Mouse (Mus musculus) thymus, postnatal 0 days (tissue): Measurements from ENCODE around the gene Uck2. TPM values are rescaled to one million over a fixed set of nuclear protein-coding genes. Genes with fewer than 3 reads are reported as not detected.

Experiments
- DNase-seq: peaks from one replicate; pipeline ENCODE4 v3.0.0-alpha.2; 2015; ENCODE audit warnings: low spot score
- polyA plus RNA-seq: library from polyadenylated mRNA; unstranded; fragments of >200 nt; fragmentation: Nextera tagmentation; extraction: Ambion mirVana; gene quantifications from 2 replicates; pipeline ENCODE4 v1.2.1, GENCODE M21; 2015

The Uck2 gene
- polyA plus RNA-seq: 165 and 193 TPM in 2 replicates

GRCm38 (mm10) chr1:167285320-167285355 is at the start of gene Uck2:
Uck2 (minus strand) TSS chr1:167285320.
- no peak for DNase-seq

- DNase-seq: no peak
These were observed 46.0 kb upstream of the Uck2 start for GRCm38 (mm10) chr1:167331106-167331505.

- no peak for DNase-seq
These were observed 43.7 kb upstream of the Uck2 start for GRCm38 (mm10) chr1:167328776-167329175.

GRCm38 (mm10) chr1:167321691-167322090 is 36.6 kb upstream of the Uck2 start:
- no peak for DNase-seq

- DNase-seq: no peak
These were observed 28.1 kb upstream of the Uck2 start for GRCm38 (mm10) chr1:167313220-167313619.

GRCm38 (mm10) chr1:167312367-167312766 is 27.2 kb upstream of the Uck2 start:
- DNase-seq: no peak

- peak; percentile 98 for DNase-seq
These were observed 23.3 kb upstream of the Uck2 start, which contains the start of gene Tmco1 for GRCm38 (mm10) chr1:167308261-167309054. Tmco1 (plus strand) TSS chr1:167308378.

- no peak for DNase-seq
These were observed 22.6 kb upstream of the Uck2 start for GRCm38 (mm10) chr1:167307674-167308073.

DNA sequence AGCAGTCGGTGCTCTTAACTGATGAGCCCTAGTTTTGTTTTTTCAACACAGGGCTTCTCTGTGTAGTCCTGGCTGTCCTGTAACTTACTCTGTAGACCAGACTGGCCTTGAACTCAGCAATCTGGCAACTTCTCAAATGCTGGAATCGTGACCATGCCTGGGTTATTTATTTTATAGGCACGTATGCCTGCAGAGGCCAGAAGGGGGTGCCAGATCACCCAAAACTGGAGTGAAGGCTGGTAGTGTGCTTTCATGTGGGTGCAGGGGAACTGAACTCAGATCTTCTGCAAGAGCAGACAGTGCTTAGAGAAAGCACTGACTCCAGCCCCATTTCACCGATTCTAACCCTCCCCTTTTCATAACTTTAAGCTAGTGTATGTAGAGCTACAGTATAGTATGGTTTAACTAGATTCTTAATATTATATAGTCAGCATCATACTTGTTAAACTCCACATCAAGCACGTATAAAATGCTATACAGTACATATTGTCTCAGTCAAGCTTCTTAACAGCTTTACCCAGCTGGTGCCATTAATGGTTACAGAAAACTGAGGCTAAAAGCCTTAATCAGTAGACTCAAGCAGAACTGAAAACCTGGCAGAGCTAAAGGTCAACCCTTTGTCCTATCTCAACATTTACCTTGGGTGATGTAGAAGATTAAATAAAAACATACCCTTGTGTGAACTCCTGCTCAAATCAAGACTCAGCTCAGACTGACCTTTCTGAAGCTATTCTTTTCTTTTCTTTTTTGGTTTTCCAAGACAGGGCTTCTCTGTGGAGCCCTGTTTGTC is 21.5 kb upstream of the Uck2 start:
- DNase-seq: peak; percentile 76

DNA sequence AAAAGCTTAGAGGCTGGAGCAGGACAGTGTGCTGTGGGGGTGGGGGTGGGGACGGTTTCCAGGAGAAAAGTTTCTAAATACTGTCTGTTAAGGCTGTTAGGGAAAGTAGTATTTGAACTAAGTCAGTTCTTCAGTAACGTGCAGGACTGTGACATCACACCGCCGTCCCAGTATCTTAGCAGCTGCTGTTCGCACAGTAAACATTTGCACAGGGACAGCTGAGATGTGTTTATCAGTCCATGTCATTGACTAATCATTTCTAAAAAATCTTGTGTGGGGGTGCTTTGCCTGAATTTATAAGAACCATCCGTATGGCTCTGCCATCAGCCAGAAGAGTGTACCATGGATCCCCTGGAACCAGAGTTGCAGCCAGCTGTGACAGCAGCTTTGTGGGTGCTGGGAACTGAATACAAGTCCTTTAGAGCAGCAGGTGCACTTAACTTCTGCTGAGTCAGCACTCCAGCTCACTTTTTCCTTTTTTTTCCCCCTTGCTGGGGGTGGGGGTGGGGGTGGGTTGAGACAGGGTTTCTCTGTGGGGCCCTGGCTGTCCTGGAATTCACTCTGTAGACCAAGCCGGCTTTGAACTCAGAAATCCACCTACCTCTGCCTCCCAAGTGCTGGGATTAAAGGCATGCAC is 20.5 kb upstream of the Uck2 start:
- DNase-seq: no peak

DNA sequence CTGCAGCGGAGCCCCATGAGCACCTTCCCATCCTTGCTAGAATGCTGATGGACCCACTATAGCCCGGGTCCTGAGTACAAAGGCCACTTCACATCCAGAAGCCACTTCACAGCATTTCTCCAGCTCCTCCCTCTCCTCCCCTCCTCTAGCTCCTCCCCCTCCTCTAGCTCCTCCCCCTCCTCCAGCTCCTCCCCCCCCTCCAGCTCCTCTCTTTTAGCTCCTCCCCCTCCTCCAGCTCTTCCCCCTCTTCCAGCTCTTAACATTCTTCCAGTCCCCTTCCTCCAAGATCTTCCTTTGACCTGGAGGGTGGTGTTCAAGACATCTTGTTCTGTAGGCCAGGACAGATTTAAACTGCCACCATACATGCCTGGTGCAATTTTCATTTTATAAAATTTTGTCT is 15.0 kb upstream of the Uck2 start:
- DNase-seq: no peak

- no peak for DNase-seq
These were observed 10.7 kb upstream of the Uck2 start for GRCm38 (mm10) chr1:167295679-167296402.

DNA sequence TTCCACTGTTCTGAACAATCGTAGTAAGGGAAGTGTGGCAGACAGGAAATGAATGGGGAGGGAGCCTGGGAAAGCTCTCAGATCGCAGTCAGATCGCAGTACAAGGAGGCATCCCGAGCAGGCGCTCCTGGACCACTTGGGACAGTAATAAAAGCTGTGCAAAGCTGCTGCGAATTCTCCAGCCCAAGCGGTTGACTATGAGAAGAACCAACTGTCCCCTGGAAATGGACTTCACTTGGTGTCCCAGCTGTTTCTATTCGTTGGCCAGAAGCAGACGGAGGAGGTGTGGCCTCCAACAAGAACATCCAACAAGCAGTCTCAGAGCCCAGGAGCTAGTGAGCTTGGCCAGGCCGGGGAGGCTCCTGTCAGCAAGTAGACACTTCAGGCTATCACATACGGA is 7.3 kb upstream of the Uck2 start:
- DNase-seq: no peak

GRCm38 (mm10) chr1:167291610-167292009 is 6.5 kb upstream of the Uck2 start:
- no peak for DNase-seq

DNA sequence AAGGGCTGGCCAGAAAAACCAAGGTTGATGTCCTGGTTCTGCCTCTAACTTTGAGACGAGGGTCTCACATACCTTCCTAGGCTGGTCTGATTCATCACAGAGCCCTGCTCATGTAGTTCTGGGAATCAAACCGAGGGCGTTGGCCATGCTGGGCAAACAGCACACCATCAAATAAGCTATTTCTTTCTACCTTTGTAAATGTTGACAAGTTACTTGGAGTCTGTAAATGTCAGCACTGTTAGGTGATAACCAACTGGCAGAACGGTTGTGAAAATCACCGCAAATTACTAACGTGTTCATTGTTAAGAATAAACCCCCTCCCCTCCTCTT is 5.1 kb upstream of the Uck2 start:
- DNase-seq: no peak

DNA sequence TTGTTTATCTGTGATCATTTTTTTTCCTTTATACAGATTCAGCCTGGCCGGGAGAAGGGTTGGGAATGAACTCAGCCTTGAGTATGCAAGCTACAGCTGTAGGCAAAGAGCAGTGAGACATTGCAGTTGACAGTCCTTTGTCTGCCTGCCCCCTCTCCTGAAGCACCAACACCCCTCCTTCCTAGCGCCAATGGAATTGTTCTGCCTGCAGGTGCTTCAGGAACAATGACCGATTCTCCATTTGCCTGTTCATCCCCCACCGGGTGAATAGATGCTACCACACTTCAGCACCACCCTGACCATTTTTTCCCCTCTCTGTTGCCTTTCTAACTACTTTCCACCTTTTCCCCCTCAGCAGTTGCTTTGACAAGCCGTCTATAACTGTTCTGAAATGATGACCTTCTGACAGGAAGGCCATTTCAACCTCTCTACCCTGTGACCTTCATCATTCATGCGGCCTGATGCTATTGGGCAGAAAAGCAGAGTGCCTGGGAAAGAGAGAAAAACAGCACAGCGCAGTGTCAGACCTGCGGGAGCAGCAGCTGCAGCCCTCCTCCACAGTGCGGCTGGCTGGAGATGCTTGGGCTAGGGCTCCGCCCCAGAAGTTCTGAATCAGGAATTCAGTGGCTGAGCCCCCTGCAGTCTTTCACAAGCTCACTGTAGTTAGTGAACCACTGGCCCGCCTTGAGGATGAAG is 4.6 kb upstream of the Uck2 start:
- DNase-seq: no peak

DNA sequence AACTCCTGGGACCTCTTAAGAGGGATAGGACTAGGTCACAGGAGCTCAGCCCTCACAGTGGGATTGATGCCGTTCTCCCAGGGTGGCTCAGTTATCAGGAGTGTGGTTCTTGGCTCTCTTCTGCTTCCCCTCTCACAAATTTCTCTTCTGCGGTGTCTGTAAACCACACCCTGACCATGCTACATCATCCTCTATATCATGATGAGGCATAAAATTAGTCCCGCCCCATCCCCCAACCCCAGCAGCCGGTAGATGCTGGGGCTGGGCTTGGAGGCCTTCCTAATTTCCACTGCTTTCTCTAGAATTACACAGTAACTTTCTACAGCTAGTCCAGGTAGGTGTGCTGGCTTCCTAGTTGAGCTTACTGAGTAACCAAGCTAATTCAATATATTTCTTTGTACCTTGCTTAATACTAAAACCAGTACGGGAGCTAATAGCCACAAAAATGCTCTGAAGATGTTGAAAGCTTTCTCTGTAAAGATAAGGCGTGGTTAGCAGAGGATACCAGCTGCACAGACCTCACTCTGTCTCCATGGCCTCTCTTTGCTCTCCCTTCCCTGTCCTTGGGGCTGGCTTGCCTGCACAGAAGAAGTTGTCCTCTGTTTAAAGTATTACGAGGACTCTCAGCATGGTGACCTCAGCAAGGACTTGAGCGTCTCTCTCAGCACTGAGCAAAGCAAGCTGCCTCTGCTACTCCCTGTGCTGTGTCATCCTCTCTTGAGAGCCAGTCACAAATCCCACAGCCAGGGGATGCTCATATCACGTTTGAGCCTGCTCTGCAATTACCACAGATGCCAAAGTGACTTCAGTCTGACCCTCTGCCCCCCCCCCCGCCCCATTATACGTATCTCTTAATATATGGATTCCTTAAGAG is 3.8 kb upstream of the Uck2 start:
- DNase-seq: no peak

DNA sequence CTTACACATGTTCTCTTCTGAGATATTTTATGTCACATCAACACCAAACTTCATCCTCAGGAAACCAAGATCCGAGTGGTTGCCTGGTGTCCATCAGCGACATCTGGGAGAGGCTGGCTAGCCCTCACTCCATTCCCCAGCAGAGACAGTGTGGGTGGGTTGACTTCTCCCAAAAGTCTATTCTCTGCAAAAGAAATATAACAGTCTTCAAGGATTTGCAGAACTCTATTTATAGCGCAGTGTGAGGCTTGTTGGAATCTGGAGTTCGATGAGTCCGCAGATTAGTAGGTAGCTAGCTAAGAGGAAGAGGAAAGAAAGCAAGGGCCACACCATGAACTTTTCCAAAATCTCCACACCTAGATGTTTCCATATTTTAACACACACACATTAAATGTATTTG is 2.0 kb upstream of the Uck2 start:
- DNase-seq: no peak

DNA sequence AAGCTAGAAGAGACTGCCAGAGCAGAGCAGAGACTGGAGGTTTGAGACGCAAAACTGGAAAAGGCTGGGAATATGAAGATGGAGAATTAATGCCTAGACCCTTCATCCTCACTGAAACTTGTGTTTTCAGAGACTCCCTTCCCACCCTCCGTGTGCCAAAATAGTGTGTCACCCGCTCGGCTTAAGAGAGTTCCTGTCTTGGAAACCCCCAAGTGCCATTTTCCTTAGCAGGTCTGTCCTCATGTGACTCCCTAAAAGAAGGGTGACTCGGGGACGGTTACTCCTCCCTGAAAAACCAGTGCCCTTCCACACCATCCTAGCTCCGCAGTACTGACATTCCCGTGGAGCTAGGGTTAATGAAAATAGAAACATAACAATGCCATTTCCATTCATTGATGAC is 236 bp upstream of the Uck2 start:
- DNase-seq: no peak

DNA sequence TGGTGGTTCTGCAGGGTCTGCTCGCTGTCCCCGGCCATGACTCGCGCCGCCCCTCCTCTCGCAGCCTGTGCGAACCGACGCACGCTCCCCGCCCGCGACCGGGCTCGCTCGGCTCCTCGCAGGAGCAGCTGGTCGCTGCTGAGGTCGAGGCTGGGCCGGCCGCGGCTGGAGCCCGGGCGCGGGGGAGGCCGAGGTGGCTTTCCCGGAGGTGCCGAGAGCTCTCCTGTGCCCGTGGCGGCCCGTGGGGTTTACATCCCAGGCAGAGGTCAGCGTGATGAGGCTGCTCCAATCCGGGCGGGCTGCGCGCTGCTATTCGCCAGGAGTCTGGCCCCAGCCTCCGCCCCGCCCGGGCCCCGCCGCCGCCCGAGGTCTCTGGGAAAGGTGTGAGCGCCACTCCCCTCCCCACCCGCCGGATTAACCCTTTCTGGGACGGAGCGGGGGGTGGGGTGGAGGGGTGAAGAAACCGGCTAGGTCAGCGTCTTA is 242 bp downstream of the Uck2 start:
- DNase-seq: peak; percentile 70
